Mouse (Mus musculus): Measurements from ENCODE around the gene Rgl2.

- TF ChIP-seq GATA1 (IDR thresholded peaks at IDR 0.05; ENCODE audit: low read length): no peak
- no peak for TF ChIP-seq TAL1 (IDR thresholded peaks at IDR 0.05; ENCODE audit: low read length)
Observed at GRCm38 (mm10) chr17:33925406-33926116, 3.8 kb upstream of the Rgl2 start.
